Mouse (Mus musculus) kidney, postnatal 0 days (tissue): ENCODE data around the gene Ovol3. TPM values are rescaled to one million over a fixed set of nuclear protein-coding genes. Genes with fewer than 3 reads are reported as not detected.
"Not testable (repeated sequence)": the region's sequence is repeated elsewhere in the genome, so short reads cannot be mapped to it uniquely, and the experiment has no call there.

Experiments used
- ATAC-seq: fragments of 200-750 bp; cut with Nextera tagmentation; replicated peaks from 2 replicates; pipeline ENCODE4 v1.8.0; 2017; ENCODE audit warnings: low read depth, moderate number of reproducible peaks, moderate TSS enrichment, moderate library complexity; ENCODE audit not compliant: low FRiP score
- DNase-seq: peaks from one replicate; pipeline ENCODE4 v3.0.0-alpha.2; 2016; ENCODE audit warnings: low spot score
- H3K27ac ChIP-seq: fragments of 300-500 bp; sonication (generic); 2 replicates; pipeline ENCODE4 v1.5.1; 2014; ENCODE audit warnings: mild to moderate bottlenecking
- H3K27me3 ChIP-seq: fragments of 300-500 bp; sonication (generic); 2 replicates; pipeline ENCODE4 v1.6.1; 2014; ENCODE audit warnings: low read length, mixed read lengths; ENCODE audit not compliant: insufficient read depth
- H3K36me3 ChIP-seq: fragments of 300-500 bp; sonication (generic); 2 replicates; pipeline ENCODE4 v1.6.1; 2014; ENCODE audit warnings: low read length, mixed read lengths; ENCODE audit not compliant: insufficient read depth
- H3K4me1 ChIP-seq: fragments of 300-500 bp; sonication (generic); replicated peaks from 2 replicates; pipeline ENCODE4 v1.6.1; 2014; ENCODE audit warnings: antibody characterized with exemption, low read length, mixed read lengths; ENCODE audit not compliant: insufficient read depth
- H3K4me2 ChIP-seq: fragments of 300-500 bp; sonication (generic); 2 replicates; pipeline ENCODE4 v1.6.1; 2014; ENCODE audit warnings: mild to moderate bottlenecking, low read length, moderate library complexity, mixed read lengths
- H3K4me3 ChIP-seq: fragments of 300-500 bp; sonication (generic); replicated peaks from 2 replicates; pipeline ENCODE4 v1.5.1; 2014; ENCODE audit warnings: low read depth, low read length
- H3K9ac ChIP-seq: fragments of 300-500 bp; sonication (generic); 2 replicates; pipeline ENCODE4 v1.6.1; 2014; ENCODE audit warnings: low read depth, low read length
- H3K9me3 ChIP-seq: fragments of 300-500 bp; sonication (generic); replicated peaks from 2 replicates; pipeline ENCODE4 v1.6.1; 2016; ENCODE audit warnings: low read length, inconsistent platforms, mixed read lengths
- CTCF ChIP-seq: IDR thresholded peaks from 2 replicates; pipeline ENCODE4 v1.5.1; 2016; ENCODE audit warnings: antibody characterized with exemption, low read depth, mild to moderate bottlenecking, moderate library complexity
- WGBS: fragments of 180-500 bp; shearing (Covaris S2); extraction: QIAGEN DNeasy Blood & Tissue Kit; methylation state at CpG from one replicate; pipeline ENCODE4 v1.1.7; 2014; 5-methylcytosine and 5-hydroxymethylcytosine counted together
- polyA plus RNA-seq: library from polyadenylated mRNA; unstranded; fragments of >200 nt; fragmentation: Nextera tagmentation; extraction: Ambion mirVana; gene quantifications from 2 replicates; pipeline ENCODE4 v1.2.1, GENCODE M21; 2015

The Ovol3 gene
- polyA plus RNA-seq, 1 experiment from 2014 or later, result not detected

DNA sequence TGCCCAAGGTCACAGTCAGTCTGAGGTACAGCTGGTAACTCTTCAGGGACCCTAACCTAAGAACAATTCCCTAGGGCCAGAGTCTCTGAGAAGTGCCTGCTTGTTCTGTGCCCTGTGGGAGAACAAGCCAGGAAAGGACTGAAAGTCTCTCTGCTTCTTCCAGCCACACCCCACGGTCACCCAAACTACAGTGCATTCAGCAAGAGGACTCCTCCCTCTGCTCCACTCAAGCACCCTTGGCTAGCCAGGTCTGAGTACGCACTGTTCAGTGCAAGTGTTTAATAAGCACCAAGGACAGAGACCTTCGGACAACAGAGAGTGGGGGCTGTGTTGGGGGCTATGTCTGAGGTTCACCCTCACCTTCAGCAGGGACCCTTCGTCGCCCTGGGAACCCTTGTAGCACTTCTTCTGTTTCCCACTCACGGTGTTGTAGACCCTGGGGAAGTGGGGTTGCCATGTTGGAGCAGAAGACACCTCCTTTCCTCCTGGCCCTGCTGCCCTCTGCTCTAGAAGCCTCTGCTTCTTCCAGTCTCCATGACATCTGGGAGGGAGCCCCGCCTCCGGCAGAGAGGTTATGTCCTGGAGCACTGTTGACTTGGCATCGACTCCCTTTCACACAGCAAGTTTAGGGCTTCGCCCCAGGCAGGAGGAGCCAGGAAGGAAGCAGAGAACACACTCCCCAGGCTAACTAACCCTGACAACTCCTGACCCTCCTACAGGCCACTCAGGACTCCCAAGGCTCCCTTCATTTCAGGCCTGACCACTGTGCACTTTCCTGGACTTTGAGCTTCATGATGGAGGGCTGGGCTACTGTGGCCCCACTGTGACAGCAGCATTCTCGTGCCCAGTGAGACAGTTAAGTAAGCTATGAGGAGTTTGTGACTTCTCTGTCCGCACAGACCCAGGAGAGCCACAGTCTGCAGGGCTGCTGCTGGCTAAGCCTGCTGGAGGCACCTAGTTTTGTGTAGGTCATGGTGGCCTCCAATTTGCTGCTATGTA lies 16.7 kb upstream of the Ovol3 start:
- no peak overlapping the region for H3K9ac ChIP-seq
- no peaks in the 10 kb centered on the region for H3K4me1 ChIP-seq
- no peak for TF ChIP-seq CTCF
- no peak overlapping the region for H3K4me3 ChIP-seq
- peak; percentile 1 for DNase-seq
- H3K27ac ChIP-seq, result no peak overlapping the region
- 80% methylated on average over 12 of the region's 12 CpGs for WGBS
- ATAC-seq, result peak; percentile 49; the same call in 1 of the 2 replicates
- no peaks in the 10 kb centered on the region for H3K9me3 ChIP-seq
- H3K27me3 ChIP-seq, result no peaks in the 10 kb centered on the region
- no peak overlapping the region for H3K4me2 ChIP-seq
- H3K36me3 ChIP-seq, result 0 out of 2 replicates have a peak, but pooled peaks cover 11% of the 10 kb centered on the region

DNA sequence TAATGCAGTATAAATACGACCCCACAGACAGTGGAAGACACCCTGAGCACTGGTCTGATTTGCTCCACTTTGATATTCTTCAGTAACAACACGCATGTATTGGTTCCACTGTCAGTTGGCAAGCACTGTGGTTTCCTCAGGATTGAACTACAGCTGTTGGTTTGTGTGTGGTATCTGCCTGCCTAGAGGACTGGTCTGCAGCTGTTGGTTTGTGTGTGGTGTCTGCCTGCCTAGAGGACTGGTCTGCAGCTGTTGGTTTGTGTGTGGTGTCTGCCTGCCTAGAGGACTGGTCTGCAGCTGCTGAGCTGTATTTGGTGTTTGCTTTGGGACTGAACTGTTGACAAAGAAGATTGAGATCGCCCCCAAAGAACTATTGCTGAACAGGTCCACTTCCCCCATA lies 1.8 kb upstream of the Ovol3 start:
- DNase-seq, H3K27me3 ChIP-seq, ATAC-seq, H3K36me3 ChIP-seq, H3K4me3 ChIP-seq, H3K9ac ChIP-seq, H3K4me1 ChIP-seq, H3K27ac ChIP-seq, H3K4me2 ChIP-seq, H3K9me3 ChIP-seq: not testable (repeated sequence)
- WGBS, result 88% methylated on average over 3 of the region's 3 CpGs

DNA sequence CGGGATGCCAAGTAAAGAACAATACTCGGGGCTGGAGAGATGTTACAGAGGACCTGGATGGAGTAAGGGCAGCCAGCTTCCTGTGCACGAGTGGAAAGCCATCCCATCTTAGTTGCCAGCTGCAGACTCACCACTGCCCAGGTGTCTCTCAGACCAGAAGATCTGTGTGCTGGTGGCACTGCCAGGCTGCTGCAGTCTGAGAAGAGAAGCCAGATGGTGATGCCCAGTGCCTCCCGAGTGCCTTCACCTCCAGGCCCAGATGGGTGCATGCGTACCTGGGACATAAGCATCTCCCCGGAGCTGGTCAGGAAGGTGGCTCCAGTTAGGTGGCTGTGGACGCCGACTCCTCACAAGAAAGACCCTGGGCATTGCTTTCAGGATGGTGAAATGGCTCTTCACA lies 434 bp downstream of the Ovol3 start:
- no peak for DNase-seq
- Histone ChIP-seq H3K27ac (no peak overlapping the region), H3K9ac (no peak overlapping the region), H3K27me3 (no peaks in the 10 kb centered on the region), H3K4me2 (no peak overlapping the region), H3K9me3 (no peaks in the 10 kb centered on the region), H3K4me1 (peaks cover 10% of the 10 kb centered on the region), H3K4me3 (no peak overlapping the region), H3K36me3 (0 out of 2 replicates have a peak, but pooled peaks cover 4% of the 10 kb centered on the region)
- no peak for ATAC-seq
- TF ChIP-seq CTCF, result no peak
- 84% methylated on average over 8 of the region's 8 CpGs for WGBS

DNA sequence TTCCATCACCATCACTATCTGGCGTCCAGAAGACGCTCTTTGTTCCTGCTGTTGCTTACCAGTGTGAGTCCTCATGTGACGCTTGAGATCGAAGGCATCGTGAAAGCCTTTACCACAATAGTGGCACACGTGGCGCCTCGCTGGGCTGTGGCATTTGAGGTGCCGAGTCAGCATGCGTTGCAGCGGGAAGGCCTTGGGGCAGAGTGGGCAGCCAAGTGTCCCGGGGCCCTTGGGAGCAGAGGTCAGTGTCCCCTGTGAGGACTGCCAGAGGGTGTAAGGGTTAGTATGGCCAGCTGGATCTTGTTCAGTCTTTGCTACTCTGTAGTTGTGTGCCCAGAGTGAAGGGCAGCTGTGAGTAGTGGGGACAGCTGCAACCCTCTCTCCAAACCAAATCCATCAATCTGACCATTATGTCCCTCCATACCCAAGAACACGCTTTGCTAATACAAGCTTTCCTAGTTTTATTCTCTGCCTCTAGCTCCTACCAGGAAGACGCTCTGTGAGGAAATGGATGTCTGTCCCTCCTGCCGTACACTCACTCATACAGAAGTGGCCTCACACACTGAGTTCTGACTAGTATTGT lies 1.2 kb downstream of the Ovol3 start:
- 0 out of 2 replicates have a peak, but pooled peaks cover 4% of the 10 kb centered on the region for H3K36me3 ChIP-seq
- no peak for ATAC-seq
- H3K4me3 ChIP-seq, result no peak overlapping the region
- 83% methylated on average over 15 of the region's 15 CpGs for WGBS
- no peak overlapping the region for H3K9ac ChIP-seq
- no peak overlapping the region for H3K27ac ChIP-seq
- H3K4me2 ChIP-seq, result no peak overlapping the region
- no peak for DNase-seq
- TF ChIP-seq CTCF, result no peak
- H3K4me1 ChIP-seq, result peaks cover 10% of the 10 kb centered on the region
- no peaks in the 10 kb centered on the region for H3K27me3 ChIP-seq
- H3K9me3 ChIP-seq, result no peaks in the 10 kb centered on the region

DNA sequence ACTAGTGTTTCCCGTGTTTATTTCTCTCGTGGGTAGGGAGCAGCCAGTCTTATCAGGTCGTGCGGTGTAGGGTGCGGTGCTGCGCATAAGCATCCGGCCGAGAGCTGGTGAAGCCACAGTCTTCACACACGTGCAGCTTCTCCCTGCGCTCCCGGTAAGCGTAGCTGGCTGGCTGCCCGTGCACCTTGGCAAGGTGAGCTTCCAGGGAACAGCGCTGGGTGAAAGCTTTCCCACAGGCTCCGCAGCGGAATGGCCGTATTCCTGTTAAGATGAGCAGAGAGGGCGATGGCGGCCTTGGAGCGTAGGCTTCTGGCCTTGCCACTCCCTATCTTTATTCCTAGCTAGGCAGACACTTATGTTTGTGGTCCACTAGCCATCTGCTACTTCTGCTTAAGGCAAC lies 2.1 kb downstream of the Ovol3 start:
- H3K4me3 ChIP-seq, result no peak overlapping the region
- H3K36me3 ChIP-seq, result 0 out of 2 replicates have a peak, but pooled peaks cover 4% of the 10 kb centered on the region
- peaks cover 10% of the 10 kb centered on the region for H3K4me1 ChIP-seq
- WGBS, result 88% methylated on average over 20 of the region's 20 CpGs
- TF ChIP-seq CTCF, result no peak
- peak overlapping the region; percentile 74; the same call in 1 of the 2 replicates for H3K4me2 ChIP-seq
- H3K27ac ChIP-seq, result no peak overlapping the region
- no peak for ATAC-seq
- no peak overlapping the region for H3K9ac ChIP-seq
- DNase-seq, result no peak
- H3K9me3 ChIP-seq, result no peaks in the 10 kb centered on the region
- no peaks in the 10 kb centered on the region for H3K27me3 ChIP-seq

DNA sequence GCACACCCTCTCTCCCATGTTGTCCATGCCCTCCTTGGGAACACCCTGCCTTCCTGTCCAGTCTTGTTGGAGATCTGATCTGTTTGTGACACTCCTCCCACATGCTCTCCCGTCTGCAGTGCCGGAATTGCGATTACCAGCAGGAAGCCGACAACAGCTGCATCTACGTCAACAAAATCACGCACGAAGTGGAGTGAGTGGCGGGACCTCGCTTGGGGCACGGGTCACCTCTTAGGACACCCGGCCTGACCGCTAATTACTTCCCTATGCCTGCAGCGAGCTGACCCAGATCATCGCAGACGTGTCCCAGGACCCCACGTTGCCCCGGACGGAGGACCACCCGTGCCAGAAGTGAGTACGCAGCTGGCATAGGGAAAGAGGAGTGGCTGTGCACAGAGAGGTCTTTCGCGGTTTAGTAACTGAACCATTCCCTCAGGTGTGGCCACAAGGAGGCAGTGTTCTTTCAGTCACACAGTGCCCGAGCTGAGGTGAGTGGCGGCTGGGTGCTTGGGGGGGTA lies 2.8 kb downstream of the Ovol3 start:
- Histone ChIP-seq H3K4me1 (peaks cover 10% of the 10 kb centered on the region), H3K9me3 (no peaks in the 10 kb centered on the region), H3K4me2 (peak overlapping the region; percentile 74), H3K9ac (peak overlapping the region; percentile 83), H3K4me3 (peak overlapping the region; percentile 75), H3K27ac (peak overlapping the region; percentile 93), H3K27me3 (no peaks in the 10 kb centered on the region), H3K36me3 (0 out of 2 replicates have a peak, but pooled peaks cover 4% of the 10 kb centered on the region)
- 4% methylated on average over 24 of the region's 24 CpGs for WGBS
- DNase-seq, result peak; percentile 81
- ATAC-seq, result peak; percentile 23
- peak; percentile 70 for TF ChIP-seq CTCF
